Mouse (Mus musculus) 3134 (cell line): Measurements from ENCODE around the gene Nupl1.
A peak's percentile ranks its signal among the peaks of the same experiment; 100 is the strongest.

Experiments
- DNase-seq: peaks from one replicate; pipeline ENCODE4 v3.0.0-alpha.2; 2011; ENCODE audit warnings: low spot score; ENCODE audit not compliant: insufficient read length; ENCODE audit errors: extremely low read depth

Nupl1 gene

GRCm38 (mm10) chr14:60251281-60252003, at the start of gene Nupl1, which contains the start of gene Gm49336:
Gene Nupl1 (minus strand): TSS chr14:60251431.
Gene Gm49336 (minus strand): TSS chr14:60251507.
- DNase-seq = peak; percentile 96

GRCm38 (mm10) chr14:60301024-60301423, 49.8 kb upstream of the Nupl1 start:
- no peak for DNase-seq

- no peak for DNase-seq
Measured at GRCm38 (mm10) chr14:60300224-60300991, 49.2 kb upstream of the Nupl1 start.

GRCm38 (mm10) chr14:60295531-60295930, 44.3 kb upstream of the Nupl1 start:
- no peak for DNase-seq

GRCm38 (mm10) chr14:60290363-60290762, 39.1 kb upstream of the Nupl1 start:
- DNase-seq = no peak

- no peak for DNase-seq
Measured at GRCm38 (mm10) chr14:60286194-60286863, 35.1 kb upstream of the Nupl1 start.

GRCm38 (mm10) chr14:60275301-60276276, 24.4 kb upstream of the Nupl1 start:
- no peak for DNase-seq

GRCm38 (mm10) chr14:60273346-60273745, 22.1 kb upstream of the Nupl1 start:
- no peak for DNase-seq

- no peak for DNase-seq
Measured at GRCm38 (mm10) chr14:60269333-60269732, 18.1 kb upstream of the Nupl1 start.

GRCm38 (mm10) chr14:60264990-60265876, 14.0 kb upstream of the Nupl1 start, which contains the start of gene Mtmr6:
Gene Mtmr6 (plus strand): TSS chr14:60265228.
- peak; percentile 98 for DNase-seq

- DNase-seq = no peak
Measured at GRCm38 (mm10) chr14:60262316-60262715, 11.1 kb upstream of the Nupl1 start.

GRCm38 (mm10) chr14:60257851-60258250, 6.6 kb upstream of the Nupl1 start:
- no peak for DNase-seq

GRCm38 (mm10) chr14:60257101-60257500, 5.9 kb upstream of the Nupl1 start:
- no peak for DNase-seq

GRCm38 (mm10) chr14:60256356-60256755, 5.1 kb upstream of the Nupl1 start:
- no peak for DNase-seq

GRCm38 (mm10) chr14:60254774-60255173, 3.5 kb upstream of the Nupl1 start:
- DNase-seq = no peak

GRCm38 (mm10) chr14:60253466-60253865, 2.2 kb upstream of the Nupl1 start:
- no peak for DNase-seq

GRCm38 (mm10) chr14:60252004-60253000, 1.1 kb upstream of the Nupl1 start:
- DNase-seq = peak; percentile 9

- no peak for DNase-seq
Measured at GRCm38 (mm10) chr14:60250879-60251278, 352 bp downstream of the Nupl1 start.
